Mouse (Mus musculus) kidney, embryonic 14.5 days (tissue): ENCODE results near the gene Triobp. TPM values are rescaled to one million over a fixed set of nuclear protein-coding genes. Genes with fewer than 3 reads are reported as not detected.
A peak's percentile ranks its signal among the peaks of the same experiment; 100 is the strongest.
"Not testable (repeated sequence)": the region's sequence is repeated elsewhere in the genome, so short reads cannot be mapped to it uniquely, and the experiment has no call there.

Source experiments
- ATAC-seq: fragments of 200-750 bp; cut with Nextera tagmentation; 2 replicates; pipeline ENCODE4 v1.8.0; 2017; ENCODE audit warnings: moderate number of reproducible peaks, mild to moderate bottlenecking, moderate TSS enrichment, moderate library complexity; ENCODE audit not compliant: low FRiP score, low TSS enrichment
- H3K27ac ChIP-seq: fragments of 300-500 bp; sonication (generic); 2 replicates; pipeline ENCODE4 v1.5.1; 2014; ENCODE audit warnings: low read depth, mild to moderate bottlenecking, low read length, moderate library complexity, mixed read lengths
- H3K27me3 ChIP-seq: fragments of 300-500 bp; sonication (generic); 2 replicates; pipeline ENCODE4 v1.6.1; 2014; ENCODE audit warnings: mild to moderate bottlenecking, low read length; ENCODE audit not compliant: control insufficient read depth, insufficient read depth
- H3K36me3 ChIP-seq: fragments of 300-500 bp; sonication (generic); 2 replicates; pipeline ENCODE4 v1.6.1; 2014; ENCODE audit warnings: low read length, mixed read lengths; ENCODE audit not compliant: control insufficient read depth, insufficient read depth
- H3K4me1 ChIP-seq: fragments of 300-500 bp; sonication (generic); 2 replicates; pipeline ENCODE4 v1.6.1; 2014; ENCODE audit warnings: low read length, mixed read lengths; ENCODE audit not compliant: control insufficient read depth, insufficient read depth
- H3K4me2 ChIP-seq: fragments of 300-500 bp; sonication (generic); replicated peaks from 2 replicates; pipeline ENCODE4 v1.6.1; 2014; ENCODE audit warnings: low read depth, mild to moderate bottlenecking, low read length
- H3K4me3 ChIP-seq: fragments of 300-500 bp; sonication (generic); 2 replicates; pipeline ENCODE4 v1.5.1; 2014; ENCODE audit warnings: mild to moderate bottlenecking, low read length
- H3K9ac ChIP-seq: fragments of 300-500 bp; sonication (generic); 2 replicates; pipeline ENCODE4 v1.6.1; 2014; ENCODE audit warnings: low read depth, mild to moderate bottlenecking, low read length, moderate library complexity
- H3K9me3 ChIP-seq: fragments of 300-500 bp; sonication (generic); 2 replicates; pipeline ENCODE4 v1.6.1; 2016; ENCODE audit warnings: low read length; ENCODE audit not compliant: control insufficient read depth
- WGBS: fragments of 180-500 bp; shearing (Covaris S2); extraction: QIAGEN DNeasy Blood & Tissue Kit; methylation state at CpG from one replicate; pipeline ENCODE4 v1.1.7; 2014; 5-methylcytosine and 5-hydroxymethylcytosine counted together
- polyA plus RNA-seq: library from polyadenylated mRNA; unstranded; fragments of >200 nt; fragmentation: Nextera tagmentation; extraction: Ambion mirVana; gene quantifications from 2 replicates; pipeline ENCODE4 v1.2.1, GENCODE M21; 2014

The Triobp gene
- polyA plus RNA-seq, 1 experiment from 2014 or later: 54.9 TPM

DNA sequence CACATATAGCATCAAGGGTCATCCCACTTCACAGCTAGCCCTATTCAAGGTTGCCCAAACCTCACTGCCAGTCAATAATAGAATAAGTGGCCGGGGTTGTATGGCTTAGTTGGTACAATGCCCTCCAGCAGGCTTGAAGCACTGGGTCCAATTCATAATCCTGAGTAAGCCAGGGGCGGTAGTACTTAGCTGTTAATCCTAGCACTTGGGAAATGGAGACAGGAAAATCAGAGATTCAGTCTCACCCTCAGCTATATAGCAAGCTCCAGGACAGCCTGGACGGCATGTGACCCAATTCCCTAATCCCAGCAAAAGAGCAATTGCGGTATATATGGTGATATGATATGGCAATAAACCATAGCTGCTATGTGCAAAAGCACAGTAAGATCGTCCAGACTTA lies 59.5 kb downstream of the Triobp start:
- Histone ChIP-seq H3K36me3 (peaks cover 50% of the 10 kb centered on the region), H3K9me3 (no peaks in the 10 kb centered on the region)
- 91% methylated on average over 5 of the region's 5 CpGs for WGBS

DNA sequence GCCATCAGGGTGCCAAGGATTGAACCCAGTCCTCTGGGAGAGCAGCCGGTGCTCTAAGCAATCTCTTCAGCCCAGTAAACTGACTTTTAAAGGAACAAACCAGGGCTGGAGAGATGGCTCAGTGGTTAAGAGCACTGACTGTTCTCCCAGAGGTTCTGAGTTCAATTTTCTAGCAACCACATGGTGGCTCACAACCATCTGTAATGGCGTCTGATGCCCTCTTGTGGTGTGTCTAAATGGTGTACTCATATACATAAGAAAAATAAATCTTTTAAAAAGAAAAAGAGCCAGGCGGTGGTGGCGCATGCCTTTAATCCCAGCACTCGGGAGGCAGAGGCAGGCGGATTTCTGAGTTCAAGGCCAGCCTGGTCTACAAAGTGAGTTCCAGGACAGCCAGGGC lies 60.3 kb downstream of the Triobp start:
- H3K9ac ChIP-seq, H3K4me2 ChIP-seq, H3K4me1 ChIP-seq, H3K9me3 ChIP-seq, H3K4me3 ChIP-seq, ATAC-seq, H3K27me3 ChIP-seq, H3K27ac ChIP-seq: not testable (repeated sequence)
- peaks cover 43% of the 10 kb centered on the region for H3K36me3 ChIP-seq
- 91% methylated on average over 6 of the region's 6 CpGs for WGBS

More for the DNA sequence above, 59.5 kb downstream of the Triobp start:
- Histone ChIP-seq H3K9ac (no peak overlapping the region), H3K27me3 (no peaks in the 10 kb centered on the region), H3K4me1 (peaks cover 8% of the 10 kb centered on the region; the same call in 1 of the 2 replicates), H3K27ac (no peak overlapping the region), H3K4me3 (no peak overlapping the region), H3K4me2 (no peak overlapping the region)
- no peak for ATAC-seq

DNA sequence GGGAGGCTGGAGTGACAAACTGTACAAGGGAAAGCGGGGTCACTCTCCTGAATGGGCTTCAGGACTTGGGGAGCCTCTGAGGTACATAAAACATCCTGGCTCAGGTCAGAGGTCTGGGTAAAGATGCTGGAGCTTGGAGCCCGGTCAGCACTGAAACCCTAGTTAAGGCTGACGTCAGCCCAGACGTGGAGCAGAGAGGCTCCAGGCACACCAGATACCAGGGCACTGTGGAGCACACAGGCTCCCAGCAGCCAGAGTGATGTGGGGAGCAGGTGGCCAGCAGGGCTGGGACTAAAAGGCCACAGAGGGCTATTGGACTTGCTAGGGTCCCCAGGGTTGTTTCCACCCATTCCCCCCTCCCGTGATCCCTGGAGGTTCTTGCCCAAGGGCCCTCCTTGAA lies 62.2 kb downstream of the Triobp start:
- H3K4me2 ChIP-seq: no peak overlapping the region
- WGBS: 57% methylated on average over 5 of the region's 5 CpGs
- H3K27ac ChIP-seq: no peak overlapping the region
- H3K4me1 ChIP-seq: 0 out of 2 replicates have a peak, but pooled peaks cover 5% of the 10 kb centered on the region
- peaks cover 25% of the 10 kb centered on the region for H3K36me3 ChIP-seq
- no peaks in the 10 kb centered on the region for H3K9me3 ChIP-seq
- H3K9ac ChIP-seq: no peak overlapping the region
- H3K4me3 ChIP-seq: no peak overlapping the region
- ATAC-seq: no peak
- no peaks in the 10 kb centered on the region for H3K27me3 ChIP-seq

DNA sequence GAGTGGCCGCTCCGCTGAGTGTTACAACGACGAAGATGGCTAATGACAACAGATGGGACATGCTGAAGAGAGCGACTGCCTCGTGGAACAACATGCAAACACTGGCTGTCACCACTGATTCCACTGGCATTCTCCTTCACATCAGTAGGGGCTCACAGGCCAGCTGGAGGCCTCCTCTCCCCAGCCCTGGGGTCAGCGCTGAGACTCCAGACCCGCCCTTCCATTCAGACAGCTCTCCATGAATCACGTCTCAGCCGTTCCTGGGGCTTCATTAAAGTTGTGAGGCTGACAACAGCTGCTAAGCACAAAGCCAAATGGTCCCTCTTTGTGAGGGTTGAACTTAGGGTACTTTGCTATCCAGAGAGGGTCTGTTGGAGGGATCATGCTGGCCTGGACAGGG lies 64.0 kb downstream of the Triobp start:
- H3K9ac ChIP-seq: no peak overlapping the region
- no peaks in the 10 kb centered on the region for H3K9me3 ChIP-seq
- H3K36me3 ChIP-seq: peaks cover 8% of the 10 kb centered on the region
- no peak overlapping the region for H3K4me2 ChIP-seq
- WGBS: 39% methylated on average over 10 of the region's 10 CpGs
- H3K27me3 ChIP-seq: no peaks in the 10 kb centered on the region
- 0 out of 2 replicates have a peak, but pooled peaks have one; percentile 6 for ATAC-seq
- 0 out of 2 replicates have a peak, but pooled peaks cover 5% of the 10 kb centered on the region for H3K4me1 ChIP-seq
- H3K27ac ChIP-seq: no peak overlapping the region
- H3K4me3 ChIP-seq: no peak overlapping the region

DNA sequence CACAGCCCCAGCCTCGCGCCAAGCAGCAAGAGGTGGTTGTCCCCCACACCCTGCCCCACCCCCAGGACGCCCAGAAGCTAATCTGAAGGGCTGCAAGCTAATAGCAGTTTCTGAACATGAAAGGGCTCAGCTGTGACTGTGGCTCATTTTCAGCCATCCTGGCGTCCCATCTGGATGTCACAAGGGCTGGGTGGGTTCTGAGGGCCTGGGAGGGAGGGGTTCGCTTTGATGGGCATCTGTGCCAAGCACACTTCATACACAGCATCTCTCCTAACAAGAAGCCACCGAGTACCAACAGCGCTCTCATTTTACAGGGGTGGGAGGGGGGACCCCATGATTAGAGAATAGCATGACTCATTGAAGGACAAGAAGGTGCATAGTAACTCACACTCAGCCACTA lies 65.9 kb downstream of the Triobp start:
- no peaks in the 10 kb centered on the region for H3K9me3 ChIP-seq
- H3K4me3 ChIP-seq: no peak overlapping the region
- H3K4me2 ChIP-seq: no peak overlapping the region
- H3K9ac ChIP-seq: no peak overlapping the region
- no peak overlapping the region for H3K27ac ChIP-seq
- ATAC-seq: no peak
- peaks cover 12% of the 10 kb centered on the region; the same call in 1 of the 2 replicates for H3K4me1 ChIP-seq
- no peaks in the 10 kb centered on the region for H3K27me3 ChIP-seq
- H3K36me3 ChIP-seq: no peaks in the 10 kb centered on the region
- 41% methylated on average over 7 of the region's 7 CpGs for WGBS

DNA sequence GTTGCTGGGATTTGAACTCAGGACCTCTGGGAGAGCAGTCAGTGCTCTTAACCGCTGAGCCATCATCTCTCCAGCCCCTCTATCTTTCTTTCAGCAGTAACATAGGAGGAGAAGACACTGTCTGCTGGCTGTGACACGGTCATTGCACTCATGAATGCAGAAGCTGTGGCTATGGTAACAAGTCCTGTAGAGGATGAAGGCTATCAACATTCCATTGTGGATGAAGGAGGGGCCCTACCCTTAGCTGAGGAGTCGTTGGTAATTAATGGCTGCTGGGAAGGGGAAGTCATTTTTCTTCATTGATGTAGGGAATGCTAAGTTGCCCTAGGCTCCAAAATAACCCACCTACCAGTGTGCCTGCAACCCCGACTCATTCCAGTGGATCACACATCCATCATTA lies 70.7 kb downstream of the Triobp start:
- Histone ChIP-seq H3K36me3 (no peaks in the 10 kb centered on the region), H3K4me1 (peaks cover 20% of the 10 kb centered on the region), H3K9me3 (no peaks in the 10 kb centered on the region), H3K27ac (no peak overlapping the region), H3K27me3 (no peaks in the 10 kb centered on the region), H3K9ac (no peak overlapping the region), H3K4me2 (no peak overlapping the region), H3K4me3 (no peak overlapping the region)
- WGBS: 18% methylated on average over 4 of the region's 4 CpGs
- no peak for ATAC-seq

DNA sequence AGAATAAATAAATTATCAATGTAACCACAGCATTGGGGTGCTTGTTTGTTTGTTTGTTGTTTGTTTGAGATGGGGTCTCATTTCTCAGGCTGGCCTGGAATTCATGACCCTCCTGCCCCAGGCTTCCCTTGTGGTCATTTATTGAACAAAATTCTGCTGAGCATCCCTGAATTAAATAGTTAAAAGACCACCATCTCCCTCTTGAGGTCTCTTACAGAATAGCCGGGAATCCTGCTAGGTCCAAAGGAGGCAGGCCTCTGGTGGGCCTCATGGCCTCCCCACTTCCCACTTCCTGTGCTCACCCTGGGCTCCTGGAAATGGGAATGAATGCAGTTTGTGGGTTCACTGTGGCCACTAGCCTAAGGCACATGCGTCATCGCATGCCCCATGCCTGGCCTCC lies 71.4 kb downstream of the Triobp start:
- peaks cover 21% of the 10 kb centered on the region for H3K4me1 ChIP-seq
- no peaks in the 10 kb centered on the region for H3K36me3 ChIP-seq
- H3K4me2 ChIP-seq: no peak overlapping the region
- 60% methylated on average over 3 of the region's 3 CpGs for WGBS
- no peak overlapping the region for H3K27ac ChIP-seq
- no peaks in the 10 kb centered on the region for H3K27me3 ChIP-seq
- H3K9ac ChIP-seq: no peak overlapping the region
- no peaks in the 10 kb centered on the region for H3K9me3 ChIP-seq
- peak; percentile 37 for ATAC-seq
- no peak overlapping the region for H3K4me3 ChIP-seq

DNA sequence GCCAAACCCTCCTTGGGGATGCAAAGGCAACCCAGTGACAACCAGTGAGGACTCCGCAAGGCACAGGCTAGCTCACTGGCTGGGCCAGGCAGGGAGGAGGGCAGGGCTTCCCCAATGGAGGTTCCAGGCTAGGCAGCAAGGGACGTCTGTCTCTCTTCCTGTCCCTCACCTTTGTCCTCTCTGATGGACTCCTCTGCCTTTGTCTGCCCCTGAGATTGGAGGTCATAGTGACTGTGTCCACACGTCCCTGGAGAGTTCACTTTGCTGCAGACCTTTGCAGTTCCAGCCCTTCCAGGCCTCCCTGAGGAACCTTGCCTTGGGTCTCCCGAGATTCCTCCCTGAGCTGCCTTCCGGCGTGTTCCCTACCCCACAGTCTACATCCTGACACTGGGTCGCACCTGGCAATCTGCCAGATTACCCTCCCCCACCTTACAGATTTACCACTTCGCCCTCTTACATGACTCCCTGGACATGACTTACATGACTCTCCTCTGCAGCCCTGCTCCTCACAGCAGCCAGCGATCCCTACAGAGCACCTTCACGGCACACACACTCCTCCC lies 75.2 kb downstream of the Triobp start:
- Histone ChIP-seq H3K27ac (no peak overlapping the region), H3K4me1 (peaks cover 38% of the 10 kb centered on the region), H3K36me3 (no peaks in the 10 kb centered on the region), H3K9me3 (no peaks in the 10 kb centered on the region), H3K4me2 (no peak overlapping the region), H3K27me3 (no peaks in the 10 kb centered on the region), H3K9ac (no peak overlapping the region), H3K4me3 (no peak overlapping the region)
- 35% methylated on average over 10 of the region's 10 CpGs for WGBS
- ATAC-seq: no peak

DNA sequence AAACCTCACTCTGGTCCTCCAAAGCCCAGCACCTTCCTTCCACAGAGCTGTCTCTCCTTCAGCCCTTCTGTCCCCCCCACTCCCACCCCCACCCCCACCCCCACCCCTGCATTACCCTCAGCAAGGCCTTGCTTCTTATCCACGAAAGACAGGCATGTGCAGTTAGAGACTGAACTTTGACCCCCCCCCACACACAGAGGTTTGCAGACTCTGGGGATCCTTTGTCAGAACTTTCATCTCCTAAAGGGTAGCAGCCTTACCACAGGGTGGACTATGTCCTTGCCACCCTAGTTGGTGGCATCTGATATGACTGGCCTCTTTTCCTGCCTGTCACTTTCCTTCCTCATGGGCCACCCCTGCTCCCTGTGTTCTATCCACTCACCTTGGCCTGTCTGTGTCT lies 75.8 kb downstream of the Triobp start:
- Histone ChIP-seq H3K27ac (no peak overlapping the region), H3K27me3 (no peaks in the 10 kb centered on the region), H3K4me1 (peaks cover 32% of the 10 kb centered on the region), H3K9me3 (no peaks in the 10 kb centered on the region), H3K36me3 (no peaks in the 10 kb centered on the region), H3K4me2 (no peak overlapping the region), H3K9ac (no peak overlapping the region), H3K4me3 (no peak overlapping the region)
- no peak for ATAC-seq
- WGBS: 64% methylated on average over 1 of the region's 1 CpGs
